Mouse (Mus musculus): ENCODE results near the gene Bag3.

DNA sequence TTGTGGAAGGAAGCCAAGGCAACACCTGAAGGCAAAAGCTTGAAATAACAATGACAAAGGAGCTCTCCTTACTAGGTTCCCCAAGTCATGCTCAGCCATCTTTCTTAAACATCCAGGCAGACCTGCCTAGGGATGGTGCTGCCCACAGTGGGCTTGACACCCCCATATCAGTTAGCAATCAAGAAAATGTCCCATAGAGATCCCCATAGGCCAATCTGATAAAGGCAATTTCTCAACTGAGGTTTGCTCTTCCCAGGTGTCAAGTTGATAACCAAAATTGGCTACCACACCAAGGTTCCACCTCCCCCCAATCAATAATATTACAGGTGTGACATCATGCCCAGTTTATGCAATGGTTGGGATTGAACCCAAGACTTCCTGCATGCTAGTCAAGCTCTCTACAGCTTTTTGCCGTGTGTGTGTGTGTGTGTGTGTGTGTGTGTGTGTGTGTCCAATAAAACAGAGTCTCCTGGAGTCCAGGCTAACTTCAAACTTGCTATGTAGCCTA lies 33.6 kb downstream of the Bag3 start:
- TF ChIP-seq EP300 (IDR thresholded peaks at IDR 0.05; ENCODE audit: insufficient read depth, low read depth, low read length) (no peak), CTCF (IDR thresholded peaks at IDR 0.05) (no peak), POLR2A (IDR thresholded peaks at IDR 0.05; ENCODE audit: insufficient read depth, low read depth, low read length) (no peak)
